Mouse (Mus musculus) midbrain, postnatal 0 days (tissue): ENCODE measurements around the gene Il10ra. TPM values are rescaled to one million over a fixed set of nuclear protein-coding genes. Genes with fewer than 3 reads are reported as not detected.

Source experiments
- ATAC-seq: fragments of 200-750 bp; cut with Nextera tagmentation; 2 replicates; pipeline ENCODE4 v1.8.0; 2017; ENCODE audit warnings: moderate number of reproducible peaks, mild to moderate bottlenecking, moderate TSS enrichment, moderate library complexity; ENCODE audit not compliant: low FRiP score
- DNase-seq: peaks from one replicate; pipeline ENCODE4 v3.0.0-alpha.2; 2015; ENCODE audit warnings: low spot score
- H3K27ac ChIP-seq: fragments of 300-500 bp; sonication (generic); 2 replicates; pipeline ENCODE4 v1.5.1; 2014; ENCODE audit warnings: low read depth, mild to moderate bottlenecking, low read length, mixed read lengths
- H3K27me3 ChIP-seq: fragments of 300-500 bp; sonication (generic); 2 replicates; pipeline ENCODE4 v1.6.1; 2014; ENCODE audit warnings: low read length, control low read depth, mixed read lengths; ENCODE audit not compliant: insufficient read depth
- H3K36me3 ChIP-seq: fragments of 300-500 bp; sonication (generic); 2 replicates; pipeline ENCODE4 v1.6.1; 2014; ENCODE audit warnings: low read length, control low read depth, mixed read lengths; ENCODE audit not compliant: insufficient read depth
- H3K4me1 ChIP-seq: fragments of 300-500 bp; sonication (generic); 2 replicates; pipeline ENCODE4 v1.6.1; 2014; ENCODE audit warnings: mild to moderate bottlenecking, control low read depth, antibody characterized with exemption, low read length, mixed read lengths; ENCODE audit not compliant: insufficient read depth
- H3K4me2 ChIP-seq: fragments of 300-500 bp; sonication (generic); 2 replicates; pipeline ENCODE4 v1.6.1; 2014; ENCODE audit warnings: low read depth, mild to moderate bottlenecking, low read length, mixed read lengths; ENCODE audit not compliant: poor library complexity, severe bottlenecking
- H3K4me3 ChIP-seq: fragments of 300-500 bp; sonication (generic); 2 replicates; pipeline ENCODE4 v1.5.1; 2014; ENCODE audit warnings: low read depth, mild to moderate bottlenecking, low read length, moderate library complexity
- H3K9ac ChIP-seq: fragments of 300-500 bp; sonication (generic); replicated peaks from 2 replicates; pipeline ENCODE4 v1.6.1; 2014; ENCODE audit warnings: mild to moderate bottlenecking, low read length, moderate library complexity, mixed read lengths; ENCODE audit not compliant: poor library complexity, severe bottlenecking
- H3K9me3 ChIP-seq: fragments of 300-500 bp; sonication (generic); 2 replicates; pipeline ENCODE4 v1.6.1; 2016; ENCODE audit warnings: low read length, control low read depth
- CTCF ChIP-seq: IDR thresholded peaks from 2 replicates; pipeline ENCODE4 v1.5.1; 2016; ENCODE audit warnings: antibody characterized with exemption, mild to moderate bottlenecking
- WGBS: fragments of 180-500 bp; shearing (Covaris S2); extraction: QIAGEN DNeasy Blood & Tissue Kit; methylation state at CpG from one replicate; pipeline ENCODE4 v1.1.7; 2014; 5-methylcytosine and 5-hydroxymethylcytosine counted together
- polyA plus RNA-seq: library from polyadenylated mRNA; unstranded; fragments of >200 nt; fragmentation: Nextera tagmentation; extraction: Ambion mirVana; gene quantifications from 2 replicates; pipeline ENCODE4 v1.2.1, GENCODE M21; 2015
- total RNA-seq: library from RNA; depleted of rRNA; stranded (reverse); fragments of >200 nt; gene quantifications from 2 replicates; pipeline ENCODE4 v1.2.3, GENCODE M21; 2014

The Il10ra gene
- total and polyA plus RNA-seq, 2 experiments from 2014 or later = 0.81 to 1.4 TPM

- TF ChIP-seq CTCF = no peak
- Histone ChIP-seq H3K27me3 (no peaks in the 10 kb centered on the region), H3K9ac (no peak overlapping the region), H3K36me3 (no peaks in the 10 kb centered on the region), H3K27ac (no peak overlapping the region), H3K4me1 (no peaks in the 10 kb centered on the region), H3K4me2 (no peak overlapping the region), H3K9me3 (no peaks in the 10 kb centered on the region), H3K4me3 (no peak overlapping the region)
- 81% methylated on average over 6 of the region's 6 CpGs for WGBS
- no peak for DNase-seq
- ATAC-seq = no peak
Measured at GRCm38 (mm10) chr9:45235668-45236227, 33.2 kb downstream of the Il10ra start.

- DNase-seq (no peak), ATAC-seq (no peak)
- H3K4me3 ChIP-seq = no peak overlapping the region
- H3K4me2 ChIP-seq = no peak overlapping the region
- no peaks in the 10 kb centered on the region for H3K9me3 ChIP-seq
- no peak overlapping the region for H3K27ac ChIP-seq
- H3K4me1 ChIP-seq = no peaks in the 10 kb centered on the region
- no peak for TF ChIP-seq CTCF
- H3K36me3 ChIP-seq = no peaks in the 10 kb centered on the region
- 87% methylated on average over 8 of the region's 8 CpGs for WGBS
- H3K27me3 ChIP-seq = no peaks in the 10 kb centered on the region
- no peak overlapping the region for H3K9ac ChIP-seq
Measured at GRCm38 (mm10) chr9:45229359-45229758, 39.6 kb downstream of the Il10ra start.

GRCm38 (mm10) chr9:45221567-45221966 lies 47.4 kb downstream of the Il10ra start:
- H3K36me3 ChIP-seq = no peaks in the 10 kb centered on the region
- no peaks in the 10 kb centered on the region for H3K27me3 ChIP-seq
- H3K4me3 ChIP-seq = no peak overlapping the region
- peak; percentile 99 for TF ChIP-seq CTCF
- DNase-seq = peak; percentile 89
- no peaks in the 10 kb centered on the region for H3K9me3 ChIP-seq
- no peak overlapping the region for H3K27ac ChIP-seq
- H3K9ac ChIP-seq = no peak overlapping the region
- no peak for ATAC-seq
- no peak overlapping the region for H3K4me2 ChIP-seq
- H3K4me1 ChIP-seq = no peaks in the 10 kb centered on the region
- WGBS = 16% methylated on average over 6 of the region's 6 CpGs

GRCm38 (mm10) chr9:45219644-45220043 lies 49.3 kb downstream of the Il10ra start:
- Histone ChIP-seq H3K27ac (no peak overlapping the region), H3K9me3 (no peaks in the 10 kb centered on the region), H3K27me3 (no peaks in the 10 kb centered on the region), H3K9ac (no peak overlapping the region), H3K4me2 (no peak overlapping the region), H3K4me3 (no peak overlapping the region), H3K36me3 (no peaks in the 10 kb centered on the region), H3K4me1 (no peaks in the 10 kb centered on the region; the same call in 1 of the 2 replicates)
- DNase-seq (no peak), ATAC-seq (no peak)
- 95% methylated on average over 3 of the region's 3 CpGs for WGBS
- no peak for TF ChIP-seq CTCF

- H3K4me2 ChIP-seq = no peak overlapping the region
- no peaks in the 10 kb centered on the region for H3K36me3 ChIP-seq
- TF ChIP-seq CTCF = no peak
- no peak overlapping the region for H3K27ac ChIP-seq
- no peak overlapping the region for H3K4me3 ChIP-seq
- no peaks in the 10 kb centered on the region; the same call in 1 of the 2 replicates for H3K4me1 ChIP-seq
- H3K9ac ChIP-seq = no peak overlapping the region
- DNase-seq = peak; percentile 5
- 48% methylated on average over 11 of the region's 11 CpGs for WGBS
- no peaks in the 10 kb centered on the region for H3K9me3 ChIP-seq
- no peak for ATAC-seq
- H3K27me3 ChIP-seq = no peaks in the 10 kb centered on the region
Measured at GRCm38 (mm10) chr9:45215526-45216179, 53.3 kb downstream of the Il10ra start.

- H3K4me2 ChIP-seq = no peak overlapping the region
- H3K27ac ChIP-seq = no peak overlapping the region
- H3K9me3 ChIP-seq = no peaks in the 10 kb centered on the region
- no peak overlapping the region for H3K4me3 ChIP-seq
- 70% methylated on average over 6 of the region's 6 CpGs for WGBS
- H3K36me3 ChIP-seq = no peaks in the 10 kb centered on the region
- TF ChIP-seq CTCF = no peak
- ATAC-seq (no peak), DNase-seq (no peak)
- H3K4me1 ChIP-seq = no peaks in the 10 kb centered on the region; the same call in 1 of the 2 replicates
- H3K27me3 ChIP-seq = no peaks in the 10 kb centered on the region
- no peak overlapping the region for H3K9ac ChIP-seq
Measured at GRCm38 (mm10) chr9:45212001-45212400, 56.9 kb downstream of the Il10ra start.
